Comparison of ENCODE assay signal across 9 mouse cellular contexts in genomic region chr5:24605321-24605979, GRCm38 (mm10). TPM values are rescaled to one million over a fixed set of nuclear protein-coding genes. Genes with fewer than 3 reads are reported as not detected.
DNase-seq lines count a peak whose midpoint lies in the region; ATAC-seq and TF ChIP-seq lines count a peak whose summit lies in the region.
"Had no signal": no experiment of that assay in that cellular context is flagged by ENCODE, and none has a peak within 500 bp of the region (broad histone marks: within the 10 kb centered on the region; RNA-seq: fewer than 3 reads in every experiment).

No protein-coding gene starts in this region.

- peak in 1 of 2 experiments; percentile 8 for DNase-seq in left cerebral cortex, adult 2 months (ENCODE audit: extremely low spot score in 1 of 2, low spot score in 2 of 2)
- no peak for DNase-seq in left cerebral cortex, postnatal 4 days
- DNase-seq in hindbrain, postnatal 0 days (ENCODE audit: low spot score) = peak; percentile 48
- peak; percentile 45 for DNase-seq in midbrain, postnatal 0 days (ENCODE audit: low spot score)
- DNase-seq in spleen, postnatal 10 days (ENCODE audit: low spot score in 2 of 2) = no peak
- DNase-seq in lung, adult 18-20 months = no peak

- no peaks in the 10 kb centered on the region for H3K27me3 ChIP-seq in embryonic facial prominence, embryonic 15.5 days
- no peaks in the 10 kb centered on the region for H3K27me3 ChIP-seq in hindbrain, postnatal 0 days (ENCODE audit: insufficient read depth, low read length)
- H3K27me3 ChIP-seq in midbrain, postnatal 0 days (ENCODE audit: insufficient read depth, low read length) = no peaks in the 10 kb centered on the region

- no peaks in the 10 kb centered on the region for H3K9me3 ChIP-seq in embryonic facial prominence, embryonic 15.5 days (replicated peaks)
- H3K9me3 ChIP-seq in hindbrain, postnatal 0 days (ENCODE audit: low read length) = no peaks in the 10 kb centered on the region
- no peaks in the 10 kb centered on the region for H3K9me3 ChIP-seq in midbrain, postnatal 0 days (ENCODE audit: low read length)

- 8% methylated on average over 6 of the region's 6 CpGs for WGBS in embryonic facial prominence, embryonic 15.5 days
- WGBS in hindbrain, postnatal 0 days = 4% methylated on average over 6 of the region's 6 CpGs
- WGBS in midbrain, postnatal 0 days = 5% methylated on average over 6 of the region's 6 CpGs

- peak overlapping the region; percentile 63 for H3K4me2 ChIP-seq in embryonic facial prominence, embryonic 15.5 days (replicated peaks)
- peak overlapping the region; percentile 76 for H3K4me2 ChIP-seq in hindbrain, postnatal 0 days (ENCODE audit: low read depth, low read length)
- peak overlapping the region; percentile 72 for H3K4me2 ChIP-seq in midbrain, postnatal 0 days (ENCODE audit: low read depth, low read length, poor library complexity, severe bottlenecking)

- peak overlapping the region; percentile 76; the same call in 1 of the 2 replicates for H3K9ac ChIP-seq in embryonic facial prominence, embryonic 15.5 days
- peak overlapping the region; percentile 77 for H3K9ac ChIP-seq in hindbrain, postnatal 0 days (replicated peaks; ENCODE audit: low read length)
- H3K9ac ChIP-seq in midbrain, postnatal 0 days (replicated peaks; ENCODE audit: low read length, poor library complexity, severe bottlenecking) = peak overlapping the region; percentile 94

- TF ChIP-seq CTCF in left cerebral cortex, adult 2 months (IDR thresholded peaks at IDR 0.05) = no peak
- no peak for TF ChIP-seq CTCF in hindbrain, postnatal 0 days (IDR thresholded peaks at IDR 0.05; ENCODE audit: low read depth)
- no peak for TF ChIP-seq CTCF in midbrain, postnatal 0 days (IDR thresholded peaks at IDR 0.05)

- ATAC-seq in embryonic facial prominence, embryonic 15.5 days (ENCODE audit: insufficient number of reproducible peaks, low FRiP score, low TSS enrichment, low read depth) = no peak
- no peak for ATAC-seq in hindbrain, postnatal 0 days
- no peak for ATAC-seq in midbrain, postnatal 0 days (ENCODE audit: low FRiP score)
- ATAC-seq in cerebellum, adult (ENCODE audit: insufficient number of reproducible peaks, low FRiP score, low TSS enrichment) = no peak

- H3K4me1 ChIP-seq in embryonic facial prominence, embryonic 15.5 days = peaks cover 51% of the 10 kb centered on the region
- H3K4me1 ChIP-seq in hindbrain, postnatal 0 days (ENCODE audit: insufficient read depth, low read length) = peaks cover 44% of the 10 kb centered on the region
- peaks cover 51% of the 10 kb centered on the region for H3K4me1 ChIP-seq in midbrain, postnatal 0 days (ENCODE audit: insufficient read depth, low read length)

- peak overlapping the region; percentile 94 for H3K27ac ChIP-seq in left cerebral cortex, adult 2 months
- H3K27ac ChIP-seq in embryonic facial prominence, embryonic 15.5 days (replicated peaks) = peak overlapping the region; percentile 99
- peak overlapping the region; percentile 98 for H3K27ac ChIP-seq in hindbrain, postnatal 0 days
- peak overlapping the region; percentile 98 for H3K27ac ChIP-seq in midbrain, postnatal 0 days (ENCODE audit: low read depth, low read length)

- no peaks in the 10 kb centered on the region for H3K36me3 ChIP-seq in embryonic facial prominence, embryonic 15.5 days
- no peaks in the 10 kb centered on the region for H3K36me3 ChIP-seq in hindbrain, postnatal 0 days (ENCODE audit: insufficient read depth, low read length)
- no peaks in the 10 kb centered on the region for H3K36me3 ChIP-seq in midbrain, postnatal 0 days (ENCODE audit: insufficient read depth, low read length)

- intact Hi-C loops in left cerebral cortex, adult 2 months (cut with DNase I) = loop anchor here (2.0 kb wide), 1 partner anchor 47 kb away; no protein-coding TSS in a partner anchor
- intact Hi-C loops in left cerebral cortex, postnatal 4 days (cut with DNase I) = no loop called here

- H3K4me3 ChIP-seq in left cerebral cortex, adult 2 months = peak overlapping the region; percentile 63
- peak overlapping the region; percentile 76 for H3K4me3 ChIP-seq in embryonic facial prominence, embryonic 15.5 days (replicated peaks)
- H3K4me3 ChIP-seq in hindbrain, postnatal 0 days (ENCODE audit: low read length) = peak overlapping the region; percentile 60
- H3K4me3 ChIP-seq in midbrain, postnatal 0 days (ENCODE audit: low read depth, low read length) = peak overlapping the region; percentile 59

RNA-seq across cellular contexts. Expression of gene Smarcd3, which starts 18.8 kb away (rescaled TPM):
- total RNA-seq in left cerebral cortex, adult 2 months (2021) = 10 to 100 TPM; 90.4 to 97.4 TPM
- 100 to 1,000 TPM; 179 to 183 TPM for total RNA-seq in left cerebral cortex, postnatal 4 days (2021)
- polyA plus RNA-seq in embryonic facial prominence, embryonic 15.5 days (2015; fragmentation: Nextera tagmentation; extraction: Ambion mirVana) = 39.7 and 42.4 TPM in 2 replicates
- 246 and 262 TPM in 2 replicates for total RNA-seq in hindbrain, postnatal 0 days (2014; rRNA removed)
- 114 and 128 TPM in 2 replicates for polyA plus RNA-seq in hindbrain, postnatal 0 days (2015; fragmentation: Nextera tagmentation; extraction: Ambion mirVana)
- total RNA-seq in midbrain, postnatal 0 days (2014; rRNA removed) = 279 and 347 TPM in 2 replicates
- 187 and 189 TPM in 2 replicates for polyA plus RNA-seq in midbrain, postnatal 0 days (2015; fragmentation: Nextera tagmentation; extraction: Ambion mirVana)

RNA-seq across cellular contexts. Expression of gene Chpf2, which starts 18.9 kb away (rescaled TPM):
- 10 to 100 TPM; 72.6 to 78.4 TPM for total RNA-seq in left cerebral cortex, adult 2 months (2021)
- 10 to 100 TPM; 28.7 to 33.7 TPM for total RNA-seq in left cerebral cortex, postnatal 4 days (2021)
- polyA plus RNA-seq in embryonic facial prominence, embryonic 15.5 days (2015; fragmentation: Nextera tagmentation; extraction: Ambion mirVana) = 30.3 and 33.1 TPM in 2 replicates
- 38.3 and 46.2 TPM in 2 replicates for total RNA-seq in hindbrain, postnatal 0 days (2014; rRNA removed)
- 25.0 and 26.9 TPM in 2 replicates for polyA plus RNA-seq in hindbrain, postnatal 0 days (2015; fragmentation: Nextera tagmentation; extraction: Ambion mirVana)
- 31.3 and 32.8 TPM in 2 replicates for total RNA-seq in midbrain, postnatal 0 days (2014; rRNA removed)
- polyA plus RNA-seq in midbrain, postnatal 0 days (2015; fragmentation: Nextera tagmentation; extraction: Ambion mirVana) = 25.5 and 26.3 TPM in 2 replicates

RNA-seq across cellular contexts. Expression of gene Abcf2, which starts 28.2 kb away (rescaled TPM):
- total RNA-seq in left cerebral cortex, adult 2 months (2021) = 10 to 100 TPM; 82.4 to 89.0 TPM
- total RNA-seq in left cerebral cortex, postnatal 4 days (2021) = 10 to 100 TPM; 52.9 to 54.7 TPM
- polyA plus RNA-seq in embryonic facial prominence, embryonic 15.5 days (2015; fragmentation: Nextera tagmentation; extraction: Ambion mirVana) = 93.7 and 100 TPM in 2 replicates
- total RNA-seq in hindbrain, postnatal 0 days (2014; rRNA removed) = 60.6 and 65.6 TPM in 2 replicates
- 65.4 and 66.5 TPM in 2 replicates for polyA plus RNA-seq in hindbrain, postnatal 0 days (2015; fragmentation: Nextera tagmentation; extraction: Ambion mirVana)
- 55.9 and 57.0 TPM in 2 replicates for total RNA-seq in midbrain, postnatal 0 days (2014; rRNA removed)
- polyA plus RNA-seq in midbrain, postnatal 0 days (2015; fragmentation: Nextera tagmentation; extraction: Ambion mirVana) = 58.2 and 62.3 TPM in 2 replicates

RNA-seq across cellular contexts. Expression of gene 4931409K22Rik, which starts 48.8 kb away (rescaled TPM):
- total RNA-seq in left cerebral cortex, adult 2 months (2021) = under 1 TPM in 1 of 2 experiments, not detected in 1; 0.14 TPM
- not detected for total RNA-seq in left cerebral cortex, postnatal 4 days (2021)
- 0.07 TPM in 1 of 2 replicates, not detected in the other for polyA plus RNA-seq in embryonic facial prominence, embryonic 15.5 days (2015; fragmentation: Nextera tagmentation; extraction: Ambion mirVana)
- total RNA-seq in hindbrain, postnatal 0 days (2014; rRNA removed) = not detected in 2 replicates
- polyA plus RNA-seq in hindbrain, postnatal 0 days (2015; fragmentation: Nextera tagmentation; extraction: Ambion mirVana) = 0.09 and 0.16 TPM in 2 replicates
- not detected in 2 replicates for total RNA-seq in midbrain, postnatal 0 days (2014; rRNA removed)
- not detected in 2 replicates for polyA plus RNA-seq in midbrain, postnatal 0 days (2015; fragmentation: Nextera tagmentation; extraction: Ambion mirVana)
- polyA plus RNA-seq: small intestine, adult 2 months had no signal

Comparison
In these comparisons a context has a peak if more than half of its experiments do, and no peak if none do; other contexts are left out.
1. DNase-seq: peak in hindbrain, postnatal 0 days (single experiment) and midbrain, postnatal 0 days (single experiment); none in left cerebral cortex, postnatal 4 days (single experiment), spleen, postnatal 10 days (0 of 2) and lung, adult 18-20 months (0 of 2).
2. Peak in every context shown above with its lines, with median percentiles within 50 percentile points of each other: H3K27ac ChIP-seq, H3K4me3 ChIP-seq, H3K4me2 ChIP-seq and H3K9ac ChIP-seq.